Mouse (Mus musculus) neural tube, embryonic 12.5 days (tissue): ENCODE measurements around the gene Bbc3. TPM values are rescaled to one million over a fixed set of nuclear protein-coding genes. Genes with fewer than 3 reads are reported as not detected.

Experiments used
- ATAC-seq: fragments of 200-750 bp; cut with Nextera tagmentation; 2 replicates; pipeline ENCODE4 v1.8.0; 2017; ENCODE audit warnings: low read depth, mild to moderate bottlenecking, moderate TSS enrichment, moderate library complexity; ENCODE audit not compliant: low FRiP score
- H3K27ac ChIP-seq: fragments of 300-500 bp; sonication (generic); 2 replicates; pipeline ENCODE4 v1.5.1; 2016
- H3K27me3 ChIP-seq: fragments of 300-500 bp; sonication (generic); replicated peaks from 2 replicates; pipeline ENCODE4 v1.6.1; 2016; ENCODE audit warnings: mild to moderate bottlenecking
- H3K36me3 ChIP-seq: fragments of 300-500 bp; sonication (generic); 2 replicates; pipeline ENCODE4 v1.6.1; 2016; ENCODE audit warnings: mild to moderate bottlenecking
- H3K4me1 ChIP-seq: fragments of 300-500 bp; sonication (generic); 2 replicates; pipeline ENCODE4 v1.6.1; 2016
- H3K4me2 ChIP-seq: fragments of 300-500 bp; sonication (generic); replicated peaks from 2 replicates; pipeline ENCODE4 v1.6.1; 2016; ENCODE audit warnings: mild to moderate bottlenecking
- H3K4me3 ChIP-seq: fragments of 300-500 bp; sonication (generic); 2 replicates; pipeline ENCODE4 v1.5.1; 2016
- H3K9ac ChIP-seq: fragments of 300-500 bp; sonication (generic); 2 replicates; pipeline ENCODE4 v1.6.1; 2016; ENCODE audit warnings: mild to moderate bottlenecking
- H3K9me3 ChIP-seq: fragments of 300-500 bp; sonication (generic); 2 replicates; pipeline ENCODE4 v1.6.1; 2016; ENCODE audit warnings: mild to moderate bottlenecking
- WGBS: fragments of 180-500 bp; shearing (Covaris S2); methylation state at CpG from one replicate; pipeline ENCODE4 v1.1.7; 2016; 5-methylcytosine and 5-hydroxymethylcytosine counted together
- polyA plus RNA-seq: library from polyadenylated mRNA; unstranded; fragments of >200 nt; fragmentation: Nextera tagmentation; extraction: Ambion mirVana; gene quantifications from 2 replicates; pipeline ENCODE4 v1.2.1, GENCODE M21; 2016

Gene Bbc3
- polyA plus RNA-seq, 1 experiment from 2014 or later = 25.0 TPM

- 37% methylated on average over 8 of the region's 8 CpGs for WGBS
- H3K9ac ChIP-seq = no peak overlapping the region
- no peak overlapping the region for H3K4me2 ChIP-seq
- H3K4me1 ChIP-seq = peaks cover 4% of the 10 kb centered on the region
- H3K9me3 ChIP-seq = no peaks in the 10 kb centered on the region
- H3K4me3 ChIP-seq = no peak overlapping the region
- H3K36me3 ChIP-seq = peaks cover 38% of the 10 kb centered on the region
- ATAC-seq = peak; percentile 69
- H3K27me3 ChIP-seq = no peaks in the 10 kb centered on the region
- H3K27ac ChIP-seq = no peak overlapping the region
Measured at GRCm38 (mm10) chr7:16325920-16326606, 17.9 kb downstream of the Bbc3 start.

- 88% methylated on average over 2 of the region's 2 CpGs for WGBS
- ATAC-seq = no peak
Measured at GRCm38 (mm10) chr7:16326607-16326971, 18.4 kb downstream of the Bbc3 start.

GRCm38 (mm10) chr7:16329146-16329545 is 21.0 kb downstream of the Bbc3 start:
- Histone ChIP-seq H3K27me3 (no peaks in the 10 kb centered on the region), H3K4me2 (no peak overlapping the region), H3K4me1 (peaks cover 4% of the 10 kb centered on the region), H3K9ac (no peak overlapping the region), H3K36me3 (peaks cover 52% of the 10 kb centered on the region), H3K27ac (no peak overlapping the region), H3K4me3 (no peak overlapping the region), H3K9me3 (no peaks in the 10 kb centered on the region)
- no peak for ATAC-seq
- 77% methylated on average over 3 of the region's 3 CpGs for WGBS

More at GRCm38 (mm10) chr7:16326607-16326971, 18.4 kb downstream of the Bbc3 start:
- no peak overlapping the region for H3K9ac ChIP-seq
- H3K4me2 ChIP-seq = no peak overlapping the region
- peaks cover 4% of the 10 kb centered on the region for H3K4me1 ChIP-seq
- H3K27ac ChIP-seq = no peak overlapping the region
- H3K27me3 ChIP-seq = no peaks in the 10 kb centered on the region
- H3K4me3 ChIP-seq = no peak overlapping the region
- peaks cover 38% of the 10 kb centered on the region for H3K36me3 ChIP-seq
- H3K9me3 ChIP-seq = no peaks in the 10 kb centered on the region

GRCm38 (mm10) chr7:16337733-16338132 is 29.5 kb downstream of the Bbc3 start:
- Histone ChIP-seq H3K9ac (no peak overlapping the region), H3K4me3 (no peak overlapping the region), H3K9me3 (no peaks in the 10 kb centered on the region), H3K27me3 (no peaks in the 10 kb centered on the region), H3K27ac (no peak overlapping the region), H3K36me3 (peaks cover 63% of the 10 kb centered on the region), H3K4me2 (no peak overlapping the region), H3K4me1 (no peaks in the 10 kb centered on the region)
- 83% methylated on average over 2 of the region's 2 CpGs for WGBS
- ATAC-seq = no peak

GRCm38 (mm10) chr7:16344598-16344997 is 36.4 kb downstream of the Bbc3 start:
- Histone ChIP-seq H3K9me3 (no peaks in the 10 kb centered on the region), H3K4me1 (no peaks in the 10 kb centered on the region), H3K27me3 (no peaks in the 10 kb centered on the region), H3K9ac (no peak overlapping the region), H3K27ac (no peak overlapping the region), H3K4me3 (no peak overlapping the region), H3K36me3 (peaks cover 39% of the 10 kb centered on the region), H3K4me2 (no peak overlapping the region)
- 90% methylated on average over 3 of the region's 3 CpGs for WGBS
- ATAC-seq = no peak

GRCm38 (mm10) chr7:16345297-16345696 is 37.1 kb downstream of the Bbc3 start:
- H3K27me3 ChIP-seq = no peaks in the 10 kb centered on the region
- no peak overlapping the region for H3K27ac ChIP-seq
- peaks cover 41% of the 10 kb centered on the region for H3K36me3 ChIP-seq
- no peak for ATAC-seq
- WGBS = 82% methylated on average over 4 of the region's 4 CpGs
- no peak overlapping the region for H3K4me2 ChIP-seq
- no peak overlapping the region for H3K9ac ChIP-seq
- H3K4me3 ChIP-seq = no peak overlapping the region
- H3K9me3 ChIP-seq = no peaks in the 10 kb centered on the region
- H3K4me1 ChIP-seq = no peaks in the 10 kb centered on the region

- no peak for ATAC-seq
- no peak overlapping the region for H3K4me2 ChIP-seq
- H3K36me3 ChIP-seq = peaks cover 52% of the 10 kb centered on the region
- H3K4me3 ChIP-seq = no peak overlapping the region
- no peaks in the 10 kb centered on the region for H3K4me1 ChIP-seq
- WGBS = 74% methylated on average over 5 of the region's 5 CpGs
- H3K27ac ChIP-seq = no peak overlapping the region
- H3K27me3 ChIP-seq = no peaks in the 10 kb centered on the region
- H3K9me3 ChIP-seq = no peaks in the 10 kb centered on the region
- H3K9ac ChIP-seq = no peak overlapping the region
Measured at GRCm38 (mm10) chr7:16349999-16350398, 41.8 kb downstream of the Bbc3 start.

- Histone ChIP-seq H3K4me2 (no peak overlapping the region), H3K9ac (no peak overlapping the region), H3K27me3 (no peaks in the 10 kb centered on the region), H3K27ac (no peak overlapping the region), H3K9me3 (no peaks in the 10 kb centered on the region), H3K36me3 (peaks cover 63% of the 10 kb centered on the region), H3K4me1 (no peaks in the 10 kb centered on the region), H3K4me3 (no peak overlapping the region)
- 98% methylated on average over 3 of the region's 3 CpGs for WGBS
- no peak for ATAC-seq
Measured at GRCm38 (mm10) chr7:16355854-16356594, 47.8 kb downstream of the Bbc3 start.

GRCm38 (mm10) chr7:16357602-16358001 is 49.4 kb downstream of the Bbc3 start:
- Histone ChIP-seq H3K36me3 (peaks cover 47% of the 10 kb centered on the region), H3K9ac (no peak overlapping the region), H3K4me1 (0 out of 2 replicates have a peak, but pooled peaks cover 6% of the 10 kb centered on the region), H3K27me3 (no peaks in the 10 kb centered on the region), H3K27ac (no peak overlapping the region), H3K9me3 (no peaks in the 10 kb centered on the region), H3K4me2 (no peak overlapping the region), H3K4me3 (no peak overlapping the region)
- WGBS = 96% methylated on average over 3 of the region's 3 CpGs
- ATAC-seq = no peak

GRCm38 (mm10) chr7:16364319-16364718 is 56.1 kb downstream of the Bbc3 start:
- Histone ChIP-seq H3K9ac (no peak overlapping the region), H3K27ac (0 out of 2 replicates have a peak overlapping the region, but pooled peaks have one; percentile 75)

GRCm38 (mm10) chr7:16364901-16365500 is 56.8 kb downstream of the Bbc3 start:
- peaks cover 51% of the 10 kb centered on the region for H3K36me3 ChIP-seq
- H3K4me3 ChIP-seq = no peak overlapping the region
- WGBS = 10% methylated on average over 4 of the region's 4 CpGs
- H3K9ac ChIP-seq = no peak overlapping the region
- H3K9me3 ChIP-seq = no peaks in the 10 kb centered on the region
- H3K27me3 ChIP-seq = no peaks in the 10 kb centered on the region
- peak; percentile 91 for ATAC-seq
- peaks cover 36% of the 10 kb centered on the region for H3K4me1 ChIP-seq
- H3K27ac ChIP-seq = peak overlapping the region; percentile 75
- peak overlapping the region; percentile 22; the same call in 1 of the 2 replicates for H3K4me2 ChIP-seq

More at GRCm38 (mm10) chr7:16364319-16364718, 56.1 kb downstream of the Bbc3 start:
- no peaks in the 10 kb centered on the region for H3K27me3 ChIP-seq
- ATAC-seq = no peak
- 67% methylated on average over 1 of the region's 1 CpGs for WGBS
- 0 out of 2 replicates have a peak overlapping the region, but pooled peaks have one; percentile 22 for H3K4me2 ChIP-seq
- no peak overlapping the region for H3K4me3 ChIP-seq
- peaks cover 36% of the 10 kb centered on the region for H3K4me1 ChIP-seq
- H3K9me3 ChIP-seq = no peaks in the 10 kb centered on the region
- H3K36me3 ChIP-seq = peaks cover 44% of the 10 kb centered on the region

GRCm38 (mm10) chr7:16366133-16366646 is 58.0 kb downstream of the Bbc3 start:
- Histone ChIP-seq H3K27me3 (no peaks in the 10 kb centered on the region), H3K4me3 (no peak overlapping the region), H3K9ac (no peak overlapping the region), H3K9me3 (no peaks in the 10 kb centered on the region), H3K36me3 (peaks cover 62% of the 10 kb centered on the region), H3K27ac (0 out of 2 replicates have a peak overlapping the region, but pooled peaks have one; percentile 12), H3K4me1 (peaks cover 36% of the 10 kb centered on the region), H3K4me2 (no peak overlapping the region; the same call in 1 of the 2 replicates)
- ATAC-seq = no peak
- 29% methylated on average over 10 of the region's 10 CpGs for WGBS
